ENCODE assay signal across 8 mouse cellular contexts in the genomic region with DNA sequence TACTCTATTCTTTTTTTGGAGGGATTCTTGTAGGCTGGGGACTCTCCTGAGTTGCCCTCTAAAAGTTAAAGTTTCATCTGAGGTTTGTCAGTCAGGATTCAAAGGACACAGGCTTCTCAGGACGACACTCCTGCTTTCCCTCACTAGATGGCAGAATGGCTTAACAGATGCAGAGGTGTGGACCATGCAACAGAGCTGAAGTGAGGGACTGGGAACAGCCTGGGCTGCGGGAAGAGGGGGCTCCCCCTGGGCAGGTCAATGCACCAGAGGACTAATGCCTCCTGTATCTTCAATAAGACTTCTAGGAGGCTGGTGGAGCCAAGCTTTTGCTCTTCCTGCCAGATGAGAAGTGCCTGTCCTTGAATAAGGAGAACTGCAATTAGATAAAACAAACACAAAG.
A peak's percentile ranks its signal among the peaks of the same experiment; 100 is the strongest.
DNase-seq lines count a peak whose midpoint lies in the region; ATAC-seq lines count a peak whose summit lies in the region.

No protein-coding gene starts in this region.

- no peak overlapping the region for H3K9ac ChIP-seq in kidney, embryonic 15.5 days

- no peak overlapping the region for H3K4me2 ChIP-seq in kidney, embryonic 15.5 days

- intact Hi-C loops in gastrocnemius, postnatal 36 days (cut with DNase I), result loop anchor here (5.0 kb wide), 1 partner anchor 481 kb away; no protein-coding TSS in a partner anchor

- 3% methylated on average over 2 of the region's 2 CpGs for WGBS in kidney, embryonic 15.5 days
- WGBS in embryonic facial prominence, embryonic 10.5 days, result 3% methylated on average over 2 of the region's 2 CpGs
- WGBS in limb, embryonic 10.5 days, result 8% methylated on average over 2 of the region's 2 CpGs

- H3K27ac ChIP-seq in kidney, embryonic 15.5 days, result no peak overlapping the region
- H3K27ac ChIP-seq in embryonic facial prominence, embryonic 10.5 days (replicated peaks), result no peak overlapping the region
- no peak overlapping the region for H3K27ac ChIP-seq in limb, embryonic 10.5 days

- peaks cover 24% of the 10 kb centered on the region for H3K27me3 ChIP-seq in kidney, embryonic 15.5 days
- H3K27me3 ChIP-seq in embryonic facial prominence, embryonic 10.5 days (replicated peaks; ENCODE audit: low read depth, poor library complexity, severe bottlenecking), result 0 out of 2 replicates have a peak, but pooled peaks cover 9% of the 10 kb centered on the region
- H3K27me3 ChIP-seq in limb, embryonic 10.5 days (ENCODE audit: low read depth, poor library complexity, severe bottlenecking), result 0 out of 2 replicates have a peak, but pooled peaks cover 8% of the 10 kb centered on the region

- H3K4me3 ChIP-seq in kidney, embryonic 15.5 days (replicated peaks), result no peak overlapping the region
- no peak overlapping the region for H3K4me3 ChIP-seq in embryonic facial prominence, embryonic 10.5 days
- no peak overlapping the region for H3K4me3 ChIP-seq in limb, embryonic 10.5 days

- DNase-seq in kidney, adult 9 months, result peak; percentile 25
- peak; percentile 70 for DNase-seq in NIH3T3 (ENCODE audit: low read depth)
- DNase-seq in embryonic facial prominence, embryonic 10.5 days (ENCODE audit: low spot score), result peak; percentile 38
- DNase-seq in limb, embryonic 10.5 days (ENCODE audit: low spot score), result peak; percentile 38
- peak; percentile 60 for DNase-seq in testis, postnatal 14 days (ENCODE audit: low spot score)
- no peak for DNase-seq in gastrocnemius, postnatal 36 days
- no peak for DNase-seq in lung, postnatal 25 days (ENCODE audit: low spot score)

- H3K36me3 ChIP-seq in kidney, embryonic 15.5 days, result no peaks in the 10 kb centered on the region
- no peaks in the 10 kb centered on the region for H3K36me3 ChIP-seq in embryonic facial prominence, embryonic 10.5 days (replicated peaks)
- H3K36me3 ChIP-seq in limb, embryonic 10.5 days, result no peaks in the 10 kb centered on the region

- no peaks in the 10 kb centered on the region for H3K9me3 ChIP-seq in kidney, embryonic 15.5 days (replicated peaks)
- no peaks in the 10 kb centered on the region for H3K9me3 ChIP-seq in embryonic facial prominence, embryonic 10.5 days
- no peaks in the 10 kb centered on the region for H3K9me3 ChIP-seq in limb, embryonic 10.5 days (replicated peaks)

- no peak for ATAC-seq in kidney, embryonic 15.5 days (replicated peaks; ENCODE audit: low FRiP score)

- H3K4me1 ChIP-seq in kidney, embryonic 15.5 days, result no peaks in the 10 kb centered on the region
- no peaks in the 10 kb centered on the region for H3K4me1 ChIP-seq in embryonic facial prominence, embryonic 10.5 days
- no peaks in the 10 kb centered on the region for H3K4me1 ChIP-seq in limb, embryonic 10.5 days

Comparison
In these comparisons a context has a peak if more than half of its experiments do, and no peak if none do; other contexts are left out.
1. DNase-seq: peak in kidney, adult 9 months (single experiment), NIH3T3 (single experiment), embryonic facial prominence, embryonic 10.5 days (single experiment), limb, embryonic 10.5 days (single experiment) and testis, postnatal 14 days (single experiment); none in gastrocnemius, postnatal 36 days (0 of 2) and lung, postnatal 25 days (single experiment).